Mouse (Mus musculus) liver, adult 2 months (tissue): ENCODE results near the gene Fbxo8. TPM values are rescaled to one million over a fixed set of nuclear protein-coding genes. Genes with fewer than 3 reads are reported as not detected.
A peak's percentile ranks its signal among the peaks of the same experiment; 100 is the strongest.

Experiments
- DNase-seq: peaks from one replicate; pipeline ENCODE4 v3.0.0-alpha.2; 2011; ENCODE audit warnings: low read depth, low spot score; ENCODE audit errors: extremely low read depth
- H3K27ac ChIP-seq: fragments of 200-500 bp; replicated peaks from 2 replicates; pipeline ENCODE4 v1.5.1; 2012; ENCODE audit warnings: low read depth, mild to moderate bottlenecking, control low read depth, inconsistent platforms, low read length; ENCODE audit not compliant: insufficient read depth
- H3K27me3 ChIP-seq: fragments of 200-500 bp; 2 replicates; pipeline ENCODE4 v1.6.1; 2012; ENCODE audit warnings: mild to moderate bottlenecking, moderate library complexity, low read length, inconsistent platforms; ENCODE audit not compliant: control insufficient read depth, insufficient read depth
- H3K36me3 ChIP-seq: fragments of 200-500 bp; 2 replicates; pipeline ENCODE4 v1.6.1; 2012; ENCODE audit warnings: low read length, inconsistent platforms; ENCODE audit not compliant: control insufficient read depth, insufficient read depth
- H3K4me1 ChIP-seq: fragments of 200-500 bp; 2 replicates; pipeline ENCODE4 v1.6.1; 2011; ENCODE audit warnings: low read length; ENCODE audit not compliant: control insufficient read depth, insufficient read depth
- H3K4me3 ChIP-seq: fragments of 200-500 bp; 2 replicates; pipeline ENCODE4 v1.5.1; 2011; ENCODE audit warnings: low read depth, mild to moderate bottlenecking, control low read depth, low read length, moderate library complexity; ENCODE audit not compliant: insufficient read depth
- H3K79me2 ChIP-seq: fragments of 200-500 bp; 2 replicates; pipeline ENCODE4 v1.6.1; 2012; ENCODE audit warnings: inconsistent platforms, mild to moderate bottlenecking, low read length, moderate library complexity; ENCODE audit not compliant: control insufficient read depth, insufficient read depth
- H3K9ac ChIP-seq: fragments of 200-500 bp; 2 replicates; pipeline ENCODE4 v1.6.1; 2012; ENCODE audit warnings: low read depth, mild to moderate bottlenecking, control low read depth, inconsistent platforms, low read length
- CTCF ChIP-seq: fragments of 200-500 bp; IDR thresholded peaks from 2 replicates; pipeline ENCODE4 v1.5.1; 2011; ENCODE audit warnings: low read depth, low read length, control low read depth
- POLR2A ChIP-seq: fragments of 200-500 bp; IDR thresholded peaks from 2 replicates; pipeline ENCODE4 v1.6.1; 2011; ENCODE audit warnings: low read length, control low read depth; ENCODE audit not compliant: insufficient read depth; ENCODE audit errors: extremely low read depth
- WGBS: fragments of 180-500 bp; shearing (Covaris S2); methylation state at CpG from one replicate; pipeline ENCODE4 v1.1.7; 2018; 5-methylcytosine and 5-hydroxymethylcytosine counted together
- polyA plus RNA-seq: library from polyadenylated mRNA; depleted of rRNA; stranded (reverse); fragments of >200 nt; gene quantifications from 2 replicates; pipeline ENCODE4 v1.2.3, GENCODE M21; 2012; rRNA removed
- total RNA-seq: library from RNA; depleted of rRNA; stranded (reverse); fragments of >200 nt; gene quantifications from 2 replicates; pipeline ENCODE4 v1.2.3, GENCODE M21; 2014; rRNA removed

Gene Fbxo8
- total RNA-seq (45.4 and 55.1 TPM in 2 replicates), polyA plus RNA-seq (42.4 and 50.3 TPM in 2 replicates)

DNA sequence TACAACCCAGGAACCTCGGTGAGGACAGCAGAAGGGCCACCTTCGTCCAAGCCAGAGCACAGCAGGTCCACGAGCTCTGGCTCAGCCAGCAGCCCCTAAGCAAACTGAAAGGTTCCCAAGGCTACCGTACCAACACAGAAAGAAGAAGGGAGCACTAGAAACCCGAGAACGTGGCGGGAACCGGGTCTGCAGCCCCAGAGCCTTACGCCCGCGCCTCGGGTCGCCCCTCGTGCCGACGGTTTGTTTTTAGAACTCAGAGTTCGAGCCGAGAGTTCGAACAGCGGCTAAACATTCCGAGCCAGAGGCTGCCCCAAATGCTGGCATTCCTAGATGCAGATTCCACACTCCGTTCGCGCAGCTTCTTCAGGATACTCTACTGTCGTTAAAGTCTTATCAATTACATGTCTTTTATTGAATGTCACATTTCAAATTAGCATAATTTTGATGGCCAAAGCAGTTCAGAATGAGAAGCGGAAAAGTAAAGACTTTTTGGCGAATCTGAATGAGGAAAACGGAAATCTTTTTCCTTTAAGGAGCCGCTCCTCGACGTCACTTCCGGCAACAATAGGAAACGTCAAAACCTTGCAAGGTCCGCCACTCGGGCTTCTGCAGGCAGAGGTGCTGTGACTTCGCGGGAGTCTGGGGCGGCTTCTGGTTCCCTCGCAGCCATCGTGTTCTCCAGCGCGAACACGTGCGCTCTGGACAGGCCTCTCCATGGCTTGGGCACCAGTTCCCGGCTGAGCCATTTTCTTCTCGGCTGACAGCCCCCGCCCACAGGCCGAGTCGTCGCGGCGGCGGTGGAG lies at the start of gene Fbxo8, which contains the start of gene Cep44:
Gene Fbxo8 (plus strand): TSS at position 533 of the 803 bp plus-strand sequence.
Gene Cep44 (minus strand): TSS at position 490 of the 803 bp plus-strand sequence.
- Histone ChIP-seq H3K27me3 (no peaks in the 10 kb centered on the region), H3K4me1 (peaks cover 3% of the 10 kb centered on the region), H3K79me2 (peaks cover 10% of the 10 kb centered on the region; the same call in 1 of the 2 replicates), H3K4me3 (peak within 1 kb of the TSS; percentile 92), H3K36me3 (no peaks in the 10 kb centered on the region; the same call in 1 of the 2 replicates), H3K27ac (peak within 1 kb of the TSS; percentile 93), H3K9ac (peak within 1 kb of the TSS; percentile 90)
- under 1% methylated on average over 53 of the region's 53 CpGs for WGBS
- peak; percentile 56 for TF ChIP-seq POLR2A
- TF ChIP-seq CTCF = no peak
- DNase-seq = peak; percentile 84

DNA sequence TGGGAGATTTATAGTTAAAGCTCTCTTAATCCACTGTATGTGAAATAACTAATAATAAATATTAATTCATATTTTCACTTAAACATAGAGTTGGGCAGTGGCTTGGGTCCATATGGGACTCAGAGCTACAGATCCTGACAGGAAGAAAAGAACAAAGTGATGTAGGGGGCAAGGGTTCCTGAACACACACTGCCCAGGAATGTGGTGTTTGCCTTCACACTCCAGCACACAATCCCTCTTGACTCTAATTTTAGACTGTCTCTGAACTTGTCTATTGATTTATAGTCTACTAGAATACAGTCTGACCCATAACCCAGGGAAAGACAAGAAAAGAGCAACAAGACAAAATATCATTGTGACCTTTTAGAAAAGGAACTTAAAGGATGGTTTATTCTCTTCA lies 49.0 kb upstream of the Fbxo8 start:
- TF ChIP-seq POLR2A = no peak
- TF ChIP-seq CTCF = no peak
- no peak overlapping the region for H3K9ac ChIP-seq
- DNase-seq = no peak

DNA sequence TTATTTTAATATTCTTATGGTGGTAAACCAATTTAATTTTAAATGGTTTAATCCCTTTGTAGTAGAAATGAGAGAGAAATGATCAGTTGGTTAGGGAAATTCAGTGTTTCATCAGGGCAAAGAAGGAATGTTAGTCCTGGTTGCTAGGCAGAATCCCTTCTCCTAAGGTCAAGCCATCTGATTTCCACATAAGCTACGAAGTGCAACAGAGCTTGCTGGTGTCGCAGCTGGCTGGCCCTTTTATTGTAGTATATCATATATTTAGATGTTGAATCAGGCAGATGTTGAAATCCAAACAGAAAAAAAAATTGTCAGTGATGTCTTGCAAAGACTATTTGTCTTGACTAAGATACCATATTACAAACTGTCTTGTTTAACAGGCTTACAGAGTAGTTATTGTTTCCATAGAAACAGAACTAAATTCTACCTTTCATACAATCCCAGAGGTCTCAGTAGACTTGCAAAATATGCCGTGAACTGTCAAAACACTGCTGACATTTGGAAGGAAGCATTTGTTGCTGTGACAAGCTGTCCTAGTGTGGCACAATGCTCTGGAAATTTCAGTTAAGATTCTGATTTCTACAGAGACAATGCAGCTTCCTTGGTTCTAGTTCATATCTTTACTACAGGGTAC lies 42.5 kb upstream of the Fbxo8 start:
- WGBS = 72% methylated on average over 3 of the region's 3 CpGs
- H3K36me3 ChIP-seq = no peaks in the 10 kb centered on the region
- no peak for DNase-seq

More for the DNA sequence above, 49.0 kb upstream of the Fbxo8 start:
- Histone ChIP-seq H3K36me3 (no peaks in the 10 kb centered on the region), H3K4me1 (no peaks in the 10 kb centered on the region), H3K79me2 (no peaks in the 10 kb centered on the region), H3K27me3 (no peaks in the 10 kb centered on the region), H3K27ac (no peak overlapping the region), H3K4me3 (no peak overlapping the region)

DNA sequence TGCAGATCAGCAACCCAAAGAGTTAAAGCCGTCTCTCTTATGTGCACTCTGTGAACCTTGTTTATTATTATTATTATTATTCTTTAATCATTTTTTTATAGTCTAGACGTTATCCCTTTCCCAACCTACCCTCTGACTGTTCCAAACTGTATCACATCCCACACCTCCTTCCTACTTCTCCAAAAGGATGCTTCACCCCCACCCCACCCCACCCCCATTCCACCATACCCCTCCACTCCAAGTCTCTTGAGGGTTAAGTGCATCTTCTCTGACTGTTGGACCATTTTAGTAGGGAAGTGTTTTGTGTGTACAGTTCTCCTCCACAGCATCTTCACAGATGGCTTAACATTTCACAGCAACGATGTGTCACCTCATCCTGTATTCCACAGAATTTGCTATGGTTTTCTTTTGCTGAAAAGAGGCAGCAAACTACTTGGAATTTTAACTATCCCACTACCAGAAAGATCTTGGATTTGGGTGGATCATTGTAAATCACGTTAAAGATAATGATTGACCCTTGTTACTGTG lies 41.9 kb upstream of the Fbxo8 start:
- no peak for TF ChIP-seq POLR2A
- no peak for TF ChIP-seq CTCF
- H3K4me1 ChIP-seq = no peaks in the 10 kb centered on the region
- no peak for DNase-seq
- 72% methylated on average over 4 of the region's 4 CpGs for WGBS
- no peaks in the 10 kb centered on the region for H3K36me3 ChIP-seq
- no peak overlapping the region for H3K9ac ChIP-seq
- H3K27ac ChIP-seq = no peak overlapping the region
- no peaks in the 10 kb centered on the region for H3K27me3 ChIP-seq
- no peaks in the 10 kb centered on the region for H3K79me2 ChIP-seq
- no peak overlapping the region for H3K4me3 ChIP-seq

More for the DNA sequence above, 42.5 kb upstream of the Fbxo8 start:
- H3K4me1 ChIP-seq = no peaks in the 10 kb centered on the region
- no peak overlapping the region for H3K27ac ChIP-seq
- H3K4me3 ChIP-seq = no peak overlapping the region
- no peak overlapping the region for H3K9ac ChIP-seq
- no peaks in the 10 kb centered on the region for H3K27me3 ChIP-seq
- TF ChIP-seq CTCF (no peak), POLR2A (no peak)
- no peaks in the 10 kb centered on the region for H3K79me2 ChIP-seq

DNA sequence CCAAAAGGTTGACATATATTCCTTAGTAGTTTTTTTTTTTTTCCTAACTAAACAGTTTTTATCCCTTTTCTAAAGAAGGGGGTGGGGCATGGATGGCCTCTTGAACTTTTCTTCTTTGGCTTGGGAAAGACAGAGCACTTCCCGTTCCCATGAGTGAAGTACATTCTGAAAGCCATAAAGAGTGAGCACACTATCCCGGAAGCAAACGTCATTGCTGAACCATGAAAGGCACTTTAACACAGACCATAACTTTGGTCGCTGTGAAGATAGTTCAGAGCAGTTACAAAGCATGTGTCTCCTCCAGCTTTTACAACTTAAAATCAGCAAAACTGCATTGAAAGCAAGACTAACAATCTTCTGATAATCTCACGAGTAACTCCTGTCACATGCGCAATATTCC lies 32.0 kb upstream of the Fbxo8 start:
- 84% methylated on average over 6 of the region's 6 CpGs for WGBS
- H3K4me3 ChIP-seq = no peak overlapping the region
- TF ChIP-seq POLR2A (no peak), CTCF (no peak)
- no peaks in the 10 kb centered on the region for H3K4me1 ChIP-seq
- no peaks in the 10 kb centered on the region for H3K27me3 ChIP-seq
- no peak overlapping the region for H3K27ac ChIP-seq
- H3K36me3 ChIP-seq = no peaks in the 10 kb centered on the region
- no peak for DNase-seq
- no peaks in the 10 kb centered on the region for H3K79me2 ChIP-seq
- H3K9ac ChIP-seq = no peak overlapping the region
